Mouse (Mus musculus) myocyte (in vitro differentiated cells): ENCODE measurements around the gene Ppm1a.

ENCODE experiments used
- CEBPB ChIP-seq: IDR thresholded peaks from 2 replicates; pipeline ENCODE4 v1.6.1; 2011; ENCODE audit warnings: mild to moderate bottlenecking, moderate library complexity; ENCODE audit not compliant: poor library complexity, insufficient read depth, severe bottlenecking
- E2F4 ChIP-seq: IDR thresholded peaks from one replicate; pipeline ENCODE4 v1.6.1; 2011; ENCODE audit warnings: mild to moderate bottlenecking, control low read depth, moderate library complexity; ENCODE audit not compliant: insufficient read depth
- MAX ChIP-seq: IDR thresholded peaks from one replicate; pipeline ENCODE4 v1.6.1; 2011; ENCODE audit warnings: low read depth, mild to moderate bottlenecking, control low read depth
- MYOD1 ChIP-seq, 3 experiments: IDR thresholded peaks; one replicate each; pipeline ENCODE4 v1.6.1; 2011; ENCODE audit warnings: control low read depth in 2 of 3, low read depth in 2 of 3, mild to moderate bottlenecking in 2 of 3, moderate library complexity in 1 of 3; ENCODE audit not compliant: insufficient read length in 2 of 3, control insufficient read depth in 1 of 3
- MYOG ChIP-seq, 3 experiments: IDR thresholded peaks; one replicate each; pipeline ENCODE4 v1.6.1; 2011; ENCODE audit warnings: control low read depth in 2 of 3, low read depth in 2 of 3, mild to moderate bottlenecking in 2 of 3; ENCODE audit not compliant: insufficient read length in 2 of 3, control insufficient read depth in 1 of 3, insufficient read depth in 1 of 3
- POLR2A ChIP-seq: IDR thresholded peaks from one replicate; pipeline ENCODE4 v1.6.1; 2011; ENCODE audit warnings: low read depth, mild to moderate bottlenecking, control low read depth, moderate library complexity; ENCODE audit not compliant: insufficient read length
- POLR2AphosphoS2 ChIP-seq: IDR thresholded peaks from one replicate; pipeline ENCODE4 v1.6.1; 2011; ENCODE audit warnings: low read depth, control low read depth; ENCODE audit not compliant: insufficient read length
- REST ChIP-seq: IDR thresholded peaks from one replicate; pipeline ENCODE4 v1.6.1; 2011; ENCODE audit warnings: mild to moderate bottlenecking, control low read depth, moderate library complexity; ENCODE audit not compliant: insufficient read depth, insufficient read length
- SRF ChIP-seq: IDR thresholded peaks from one replicate; pipeline ENCODE4 v1.6.1; 2011; ENCODE audit warnings: low read depth; ENCODE audit not compliant: control insufficient read depth, insufficient read length
- TCF12 ChIP-seq: IDR thresholded peaks from one replicate; pipeline ENCODE4 v1.6.1; 2011; ENCODE audit warnings: mild to moderate bottlenecking, control low read depth; ENCODE audit not compliant: poor library complexity, insufficient read depth, severe bottlenecking
- TCF3 ChIP-seq: IDR thresholded peaks from one replicate; pipeline ENCODE4 v1.6.1; 2011; ENCODE audit warnings: low read depth, control low read depth; ENCODE audit not compliant: insufficient read length
- USF1 ChIP-seq: IDR thresholded peaks from one replicate; pipeline ENCODE4 v1.6.1; 2011; ENCODE audit warnings: low read depth, mild to moderate bottlenecking, control low read depth, moderate library complexity

- TF ChIP-seq TCF12 (no peak), POLR2A (no peak), E2F4 (no peak), POLR2AphosphoS2 (no peak), REST (no peak), MYOD1 (IDR thresholded peaks at IDR 0.05; ENCODE audit: control insufficient read depth in 1 of 3, insufficient read length in 2 of 3, low read depth in 2 of 3) (no peak), MYOG (IDR thresholded peaks at IDR 0.05; ENCODE audit: control insufficient read depth in 1 of 3, insufficient read depth in 1 of 3, insufficient read length in 2 of 3, low read depth in 2 of 3) (no peak), MAX (no peak), USF1 (no peak), TCF3 (no peak), CEBPB (no peak), SRF (no peak)
Measured at GRCm38 (mm10) chr12:72771153-72771552, 13.9 kb downstream of the Ppm1a start.
